Mouse (Mus musculus) thymus, adult 2 months (tissue): ENCODE measurements around the gene Pum1.

ENCODE experiments used
- CTCF ChIP-seq: fragments of 200-500 bp; IDR thresholded peaks from 2 replicates; pipeline ENCODE4 v1.5.1; 2012; ENCODE audit warnings: mild to moderate bottlenecking, control low read depth, low read length, moderate library complexity, borderline replicate concordance; ENCODE audit not compliant: control insufficient read depth, poor library complexity, insufficient read depth; ENCODE audit errors: extremely low read depth
- POLR2A ChIP-seq: fragments of 200-500 bp; IDR thresholded peaks from 2 replicates; pipeline ENCODE4 v1.6.1; 2012; ENCODE audit warnings: mild to moderate bottlenecking, low read length, control low read depth, moderate library complexity; ENCODE audit not compliant: control insufficient read depth, poor library complexity, insufficient read depth; ENCODE audit errors: extremely low read depth

DNA sequence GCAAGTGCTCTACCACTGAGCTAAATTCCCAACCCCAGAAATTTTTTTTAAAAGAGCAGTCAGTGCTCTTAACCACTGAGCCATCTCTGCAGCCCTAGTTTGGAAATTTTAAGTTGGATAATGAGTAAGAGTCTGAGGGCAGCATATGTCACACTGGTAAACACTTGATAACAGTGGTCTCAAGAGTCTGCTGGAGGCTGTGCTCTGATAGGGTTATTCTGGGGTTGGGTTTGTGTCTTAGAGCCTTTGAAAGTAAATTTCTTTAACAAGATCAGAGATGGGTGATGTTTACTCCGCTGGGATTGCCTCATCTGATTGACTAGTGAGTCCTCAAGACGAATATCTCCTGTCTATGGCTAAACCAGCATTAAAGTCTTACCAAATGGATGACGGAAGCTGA lies 2.0 kb upstream of the Pum1 start:
- TF ChIP-seq POLR2A, result no peak
- no peak for TF ChIP-seq CTCF
